Mouse (Mus musculus): ENCODE measurements at regions not wholly inside any gene's neighbourhood (a gene's known extent, or its start where the extent isn't known, plus 50 kb on each side); places are given as distances from the start of the nearest gene placed in this dataset.

DNA sequence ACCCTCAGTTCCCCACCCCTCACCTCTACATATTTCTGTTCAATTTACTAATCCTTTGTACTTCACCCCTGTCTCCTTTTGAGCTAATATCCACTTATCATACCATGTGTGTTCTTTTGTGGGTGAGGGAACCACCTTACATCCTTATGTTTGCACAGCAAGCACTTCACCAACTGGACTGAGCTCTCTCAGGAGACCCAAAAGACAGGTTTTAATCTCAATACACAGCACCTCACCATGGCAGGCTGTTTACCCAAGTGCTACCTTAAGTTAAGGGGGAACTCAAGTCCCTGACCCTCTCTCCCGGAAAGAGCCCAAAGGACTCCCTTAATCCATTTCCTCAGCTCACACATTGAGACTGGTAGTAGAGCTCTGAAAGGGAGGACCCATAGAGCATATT lies 62.3 kb upstream of the Agr3 start:
- Histone ChIP-seq H3K36me3 (ENCODE audit: control insufficient read depth, insufficient read depth, low read length) (no peaks in the 10 kb centered on the region), H3K27me3 (ENCODE audit: control insufficient read depth, insufficient read depth, low read length) (no peaks in the 10 kb centered on the region), H3K27ac (ENCODE audit: insufficient read depth, low read depth, low read length) (no peak overlapping the region), H3K4me3 (ENCODE audit: low read depth, low read length) (no peak overlapping the region), H3K4me1 (ENCODE audit: control insufficient read depth, insufficient read depth, insufficient read length, low read length) (no peaks in the 10 kb centered on the region)
- 74% methylated on average over 1 of the region's 1 CpGs for WGBS
- TF ChIP-seq CTCF (IDR thresholded peaks at IDR 0.05; ENCODE audit: extremely low read depth, insufficient read length, insufficient replicate concordance, low read depth, low read length) (no peak), POLR2A (IDR thresholded peaks at IDR 0.05; ENCODE audit: low read depth, low read length) (no peak)

DNA sequence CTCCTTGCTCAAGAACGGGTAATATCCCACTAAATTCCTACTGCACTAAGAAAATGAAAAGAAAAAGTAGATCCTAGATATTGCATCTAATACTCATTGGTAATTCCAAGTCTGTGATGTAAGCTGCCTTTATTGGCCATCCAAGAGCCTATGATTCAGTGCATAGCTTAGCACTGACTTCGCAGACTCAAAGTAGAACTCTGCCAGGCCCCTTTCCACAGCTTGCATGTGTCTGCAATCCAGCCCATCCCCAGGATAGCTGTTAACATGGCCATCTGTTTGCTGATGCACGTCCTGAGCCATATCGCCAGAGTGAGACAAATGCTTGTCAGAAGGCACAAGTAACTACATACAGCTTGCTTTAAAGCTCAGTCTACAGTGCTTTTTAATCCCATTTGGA lies 72.3 kb upstream of the Agr3 start:
- Histone ChIP-seq H3K27me3 (ENCODE audit: control insufficient read depth, insufficient read depth, low read length) (no peaks in the 10 kb centered on the region), H3K27ac (ENCODE audit: insufficient read depth, low read depth, low read length) (no peak overlapping the region), H3K4me1 (ENCODE audit: control insufficient read depth, insufficient read depth, insufficient read length, low read length) (no peaks in the 10 kb centered on the region), H3K4me3 (ENCODE audit: low read depth, low read length) (no peak overlapping the region), H3K36me3 (ENCODE audit: control insufficient read depth, insufficient read depth, low read length) (no peaks in the 10 kb centered on the region)
- WGBS = 83% methylated on average over 4 of the region's 4 CpGs
- TF ChIP-seq CTCF (IDR thresholded peaks at IDR 0.05; ENCODE audit: extremely low read depth, insufficient read length, insufficient replicate concordance, low read depth, low read length) (no peak), POLR2A (IDR thresholded peaks at IDR 0.05; ENCODE audit: low read depth, low read length) (no peak)

DNA sequence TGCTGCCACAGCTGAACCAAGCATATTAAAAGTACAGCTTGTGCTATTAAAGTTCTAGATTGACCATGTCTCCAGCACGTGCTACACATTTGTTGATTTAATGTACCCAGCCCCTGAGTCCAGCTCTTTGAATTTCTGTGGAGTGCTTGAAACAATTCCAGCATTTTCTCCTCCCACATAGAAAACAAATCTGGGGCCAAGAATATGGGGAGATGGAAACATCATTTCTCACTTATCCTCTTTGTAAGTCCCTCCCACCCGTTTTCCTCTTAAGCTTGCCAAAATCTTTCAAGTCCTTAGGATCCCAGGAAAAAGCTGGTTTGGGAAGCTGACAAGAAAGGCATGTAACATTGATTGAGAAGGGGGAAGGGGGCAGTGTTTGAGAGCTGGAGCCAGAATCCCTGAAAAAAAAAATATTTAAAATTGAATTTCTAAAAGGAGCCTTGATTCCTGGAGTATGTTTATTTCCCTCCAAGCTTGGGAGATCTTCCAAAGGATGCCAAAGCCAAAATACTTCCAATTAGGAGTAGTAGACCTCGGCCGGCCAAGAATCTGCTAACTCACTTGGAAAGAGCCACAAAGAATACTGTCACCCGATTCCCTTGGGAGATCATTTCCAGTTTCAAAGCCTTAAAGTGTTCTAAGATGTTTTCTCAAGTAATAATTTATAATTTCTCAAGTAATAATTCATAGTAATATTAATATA lies 78.4 kb upstream of the Agr3 start:
- WGBS = 70% methylated on average over 5 of the region's 5 CpGs
- H3K27me3 ChIP-seq (ENCODE audit: control insufficient read depth, insufficient read depth, low read length) = no peaks in the 10 kb centered on the region

DNA sequence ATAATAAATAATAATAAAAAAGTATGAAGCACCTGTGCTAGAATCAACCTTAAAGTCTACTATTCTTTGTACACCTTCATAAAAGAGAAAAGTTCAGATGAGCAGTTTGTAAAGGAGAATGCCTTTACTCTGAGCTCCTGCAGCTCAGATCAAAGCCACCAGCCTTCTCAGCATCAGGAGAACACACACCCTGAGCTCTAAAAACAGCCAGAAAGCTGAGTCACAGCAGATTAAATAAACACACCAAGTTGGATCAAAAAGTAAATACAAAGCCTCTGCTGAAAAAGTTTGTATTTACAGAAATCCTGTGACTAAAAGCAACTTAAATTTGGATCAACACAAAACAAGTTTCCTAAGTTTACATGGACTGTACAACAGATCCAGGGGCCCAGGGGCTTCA lies 88.5 kb upstream of the Agr3 start:
- Histone ChIP-seq H3K36me3 (ENCODE audit: control insufficient read depth, insufficient read depth, low read length) (no peaks in the 10 kb centered on the region), H3K27ac (ENCODE audit: insufficient read depth, low read depth, low read length) (no peak overlapping the region), H3K4me3 (ENCODE audit: low read depth, low read length) (no peak overlapping the region), H3K4me1 (ENCODE audit: control insufficient read depth, insufficient read depth, insufficient read length, low read length) (peaks cover 3% of the 10 kb centered on the region; the same call in 1 of the 2 replicates), H3K27me3 (ENCODE audit: control insufficient read depth, insufficient read depth, low read length) (no peaks in the 10 kb centered on the region)
- TF ChIP-seq CTCF (IDR thresholded peaks at IDR 0.05; ENCODE audit: extremely low read depth, insufficient read length, insufficient replicate concordance, low read depth, low read length) (no peak), POLR2A (IDR thresholded peaks at IDR 0.05; ENCODE audit: low read depth, low read length) (no peak)

More for the DNA sequence above, 78.4 kb upstream of the Agr3 start:
- Histone ChIP-seq H3K36me3 (ENCODE audit: control insufficient read depth, insufficient read depth, low read length) (no peaks in the 10 kb centered on the region), H3K4me3 (ENCODE audit: low read depth, low read length) (no peak overlapping the region), H3K27ac (ENCODE audit: insufficient read depth, low read depth, low read length) (no peak overlapping the region), H3K4me1 (ENCODE audit: control insufficient read depth, insufficient read depth, insufficient read length, low read length) (no peaks in the 10 kb centered on the region)
- TF ChIP-seq POLR2A (IDR thresholded peaks at IDR 0.05; ENCODE audit: low read depth, low read length) = no peak
- TF ChIP-seq CTCF (IDR thresholded peaks at IDR 0.05; ENCODE audit: extremely low read depth, insufficient read length, insufficient replicate concordance, low read depth, low read length) = no peak

DNA sequence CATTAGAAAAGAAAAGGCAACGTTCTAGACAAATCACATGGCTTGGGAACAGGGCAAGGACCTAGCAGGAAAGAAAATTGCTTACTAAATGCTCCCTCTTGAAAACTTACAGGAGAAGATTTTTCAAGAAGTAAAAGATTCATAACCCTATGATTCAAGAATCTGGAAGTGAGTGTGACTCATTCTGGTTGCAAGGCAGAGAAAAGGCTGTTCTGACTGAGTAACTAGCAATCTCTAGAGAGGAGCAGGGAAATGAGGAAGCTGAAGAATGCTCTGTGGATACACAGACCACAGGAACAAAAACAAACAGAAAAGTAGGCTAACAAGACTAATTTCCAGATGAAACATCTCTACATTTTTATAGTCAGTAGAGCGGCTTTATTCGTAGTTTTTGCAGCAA lies 92.1 kb upstream of the Agr3 start:
- Histone ChIP-seq H3K36me3 (ENCODE audit: control insufficient read depth, insufficient read depth, low read length) (no peaks in the 10 kb centered on the region), H3K27ac (ENCODE audit: insufficient read depth, low read depth, low read length) (peak overlapping the region; percentile 43), H3K4me3 (ENCODE audit: low read depth, low read length) (no peak overlapping the region), H3K4me1 (ENCODE audit: control insufficient read depth, insufficient read depth, insufficient read length, low read length) (peaks cover 3% of the 10 kb centered on the region; the same call in 1 of the 2 replicates), H3K27me3 (ENCODE audit: control insufficient read depth, insufficient read depth, low read length) (no peaks in the 10 kb centered on the region)
- WGBS = 62% methylated on average over 3 of the region's 3 CpGs
- TF ChIP-seq CTCF (IDR thresholded peaks at IDR 0.05; ENCODE audit: extremely low read depth, insufficient read length, insufficient replicate concordance, low read depth, low read length) (no peak), POLR2A (IDR thresholded peaks at IDR 0.05; ENCODE audit: low read depth, low read length) (no peak)

DNA sequence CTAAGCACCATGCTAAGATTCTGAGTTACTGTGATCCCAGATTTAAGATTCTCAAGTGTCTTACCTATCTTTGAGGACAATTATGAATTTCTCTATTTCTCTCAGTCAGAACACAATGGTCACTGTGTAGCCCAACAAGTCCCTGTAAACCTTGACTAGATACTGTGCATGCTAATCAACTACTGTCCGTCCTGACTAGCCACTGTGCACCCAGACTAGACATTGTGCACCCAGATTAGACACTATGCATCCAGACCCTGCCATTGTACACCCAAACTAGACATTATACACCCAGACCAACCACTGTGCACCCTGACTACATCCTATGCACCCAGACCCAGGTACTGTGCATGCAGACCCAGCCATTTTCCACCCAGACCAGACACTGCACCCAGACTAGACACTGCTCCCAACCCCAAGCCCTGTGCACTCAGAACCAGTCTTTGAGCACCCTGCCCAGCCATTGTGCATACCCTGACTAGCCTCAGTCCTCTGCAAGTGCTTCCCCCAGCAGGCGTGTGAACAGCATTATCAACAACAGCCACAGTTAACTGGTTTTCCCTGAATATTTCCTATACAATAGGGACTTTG lies 93.4 kb upstream of the Agr3 start:
- Histone ChIP-seq H3K4me1 (ENCODE audit: control insufficient read depth, insufficient read depth, insufficient read length, low read length) (peaks cover 3% of the 10 kb centered on the region; the same call in 1 of the 2 replicates), H3K36me3 (ENCODE audit: control insufficient read depth, insufficient read depth, low read length) (no peaks in the 10 kb centered on the region), H3K4me3 (ENCODE audit: low read depth, low read length) (no peak overlapping the region), H3K27me3 (ENCODE audit: control insufficient read depth, insufficient read depth, low read length) (no peaks in the 10 kb centered on the region), H3K27ac (ENCODE audit: insufficient read depth, low read depth, low read length) (no peak overlapping the region)
- TF ChIP-seq POLR2A (IDR thresholded peaks at IDR 0.05; ENCODE audit: low read depth, low read length) (no peak), CTCF (IDR thresholded peaks at IDR 0.05; ENCODE audit: extremely low read depth, insufficient read length, insufficient replicate concordance, low read depth, low read length) (no peak)
- WGBS = 68% methylated on average over 2 of the region's 2 CpGs

DNA sequence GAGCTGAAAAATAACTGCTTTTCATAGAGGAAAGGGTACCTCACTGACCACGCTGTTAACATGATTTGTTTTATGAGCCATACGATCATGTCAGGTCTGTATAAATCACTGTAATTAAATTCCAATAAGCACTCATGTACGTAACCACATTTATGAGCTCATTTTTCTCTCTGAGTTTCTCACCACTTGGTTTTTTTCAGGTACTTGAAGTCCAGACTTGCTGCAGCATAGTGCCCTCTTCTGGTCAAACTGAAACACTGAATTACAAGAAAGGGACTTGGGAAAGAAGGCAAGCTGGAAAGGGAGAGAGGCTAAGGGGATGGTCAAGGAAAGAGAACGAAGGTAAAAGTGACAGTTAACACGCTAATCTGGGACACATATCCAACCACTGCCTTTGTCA lies 94.2 kb upstream of the Agr3 start:
- Histone ChIP-seq H3K27me3 (ENCODE audit: control insufficient read depth, insufficient read depth, low read length) (no peaks in the 10 kb centered on the region), H3K4me1 (ENCODE audit: control insufficient read depth, insufficient read depth, insufficient read length, low read length) (peaks cover 3% of the 10 kb centered on the region; the same call in 1 of the 2 replicates), H3K27ac (ENCODE audit: insufficient read depth, low read depth, low read length) (no peak overlapping the region), H3K4me3 (ENCODE audit: low read depth, low read length) (no peak overlapping the region), H3K36me3 (ENCODE audit: control insufficient read depth, insufficient read depth, low read length) (no peaks in the 10 kb centered on the region)
- no peak for TF ChIP-seq CTCF (IDR thresholded peaks at IDR 0.05; ENCODE audit: extremely low read depth, insufficient read length, insufficient replicate concordance, low read depth, low read length)
- TF ChIP-seq POLR2A (IDR thresholded peaks at IDR 0.05; ENCODE audit: low read depth, low read length) = no peak
- WGBS = 4% methylated on average over 5 of the region's 5 CpGs
